Mouse (Mus musculus) olfactory bulb, adult 2 months (tissue): ENCODE data around the gene Zdhhc14.

Experiments
- CTCF ChIP-seq: fragments of 200-500 bp; IDR thresholded peaks from 2 replicates; pipeline ENCODE4 v1.5.1; 2012; ENCODE audit warnings: low read depth, mild to moderate bottlenecking, low read length, moderate library complexity; ENCODE audit not compliant: insufficient read depth
- POLR2A ChIP-seq: fragments of 200-500 bp; IDR thresholded peaks from 2 replicates; pipeline ENCODE4 v1.6.1; 2012; ENCODE audit warnings: mild to moderate bottlenecking, low read depth, low read length, moderate library complexity; ENCODE audit not compliant: insufficient read depth

- TF ChIP-seq CTCF (no peak), POLR2A (no peak)
These were observed 2.0 kb upstream of the Zdhhc14 start for GRCm38 (mm10) chr17:5490351-5490750.
